Mouse (Mus musculus): ENCODE measurements at regions not wholly inside any gene's neighbourhood (a gene's known extent, or its start where the extent isn't known, plus 50 kb on each side); places are given as distances from the start of the nearest gene placed in this dataset.
A peak's percentile ranks its signal among the peaks of the same experiment; 100 is the strongest.

GRCm38 (mm10) chr2:160583506-160583905 is 62.2 kb upstream of the Top1 start:
- no peak for DNase-seq (ENCODE audit: low spot score in 2 of 2)

GRCm38 (mm10) chr2:160584568-160584967 is 61.1 kb upstream of the Top1 start:
- DNase-seq (ENCODE audit: low spot score in 2 of 2), result no peak

GRCm38 (mm10) chr2:160587015-160587835 is 58.5 kb upstream of the Top1 start:
- DNase-seq (ENCODE audit: low spot score in 2 of 2), result no peak

- no peak for DNase-seq (ENCODE audit: low spot score in 2 of 2)
Measured at GRCm38 (mm10) chr2:160588401-160588800, 57.3 kb upstream of the Top1 start.

GRCm38 (mm10) chr2:160590209-160590910 is 55.3 kb upstream of the Top1 start:
- no peak for DNase-seq (ENCODE audit: low spot score in 2 of 2)

GRCm38 (mm10) chr2:160591446-160592180 is 54.1 kb upstream of the Top1 start:
- DNase-seq (ENCODE audit: low spot score in 2 of 2), result no peak

- DNase-seq (ENCODE audit: low spot score in 2 of 2), result peak; percentile 30 to 44
Measured at GRCm38 (mm10) chr2:160593035-160593434, 52.7 kb upstream of the Top1 start.

All from right cerebral cortex, postnatal 36 days (tissue).